Mouse (Mus musculus) MEL (cell line): Measurements from ENCODE around the gene Golga4.

Source experiments
- CTCF ChIP-seq, 3 experiments: IDR thresholded peaks in 2 of 3; conservative IDR thresholded peaks in 1 of 3; 2 replicates each; pipeline ENCODE4 v1.5.1; 2011 to 2012; ENCODE audit warnings: low read length in 3 of 3, low read depth in 2 of 3, mild to moderate bottlenecking in 2 of 3, improper control_type of control experiment in 1 of 3, inconsistent platforms in 1 of 3, mixed read lengths in 1 of 3, moderate library complexity in 1 of 3; ENCODE audit not compliant: control insufficient read depth in 1 of 3, insufficient read depth in 1 of 3, poor library complexity in 1 of 3, severe bottlenecking in 1 of 3
- EP300 ChIP-seq, 2 experiments: IDR thresholded peaks; 2 replicates each; pipeline ENCODE4 v1.6.1; 2011; ENCODE audit warnings: improper control_type of control experiment in 2 of 2, low read length in 2 of 2, low read depth in 1 of 2, mild to moderate bottlenecking in 1 of 2
- GABPA ChIP-seq: IDR thresholded peaks from 2 replicates; pipeline ENCODE4 v1.6.1; 2012; ENCODE audit warnings: low read depth, mild to moderate bottlenecking, inconsistent platforms, low read length, improper control_type of control experiment, moderate library complexity
- GATA1 ChIP-seq: IDR thresholded peaks from 2 replicates; pipeline ENCODE4 v1.6.1; 2011; ENCODE audit warnings: low read depth, low read length, improper control_type of control experiment
- POLR2A ChIP-seq, 2 experiments: IDR thresholded peaks; 2 replicates each; pipeline ENCODE4 v1.6.1; 2011 to 2012; ENCODE audit warnings: low read length in 2 of 2, mild to moderate bottlenecking in 2 of 2, control low read depth in 1 of 2, improper control_type of control experiment in 1 of 2, low read depth in 1 of 2, moderate library complexity in 1 of 2; ENCODE audit not compliant: control insufficient read depth in 1 of 2, insufficient read depth in 1 of 2, poor library complexity in 1 of 2
- RCOR1 ChIP-seq: IDR thresholded peaks from 2 replicates; pipeline ENCODE4 v1.6.1; 2012; ENCODE audit warnings: low read depth, mild to moderate bottlenecking, inconsistent platforms, low read length, improper control_type of control experiment
- ZKSCAN1 ChIP-seq: IDR thresholded peaks from 2 replicates; pipeline ENCODE4 v1.6.1; 2012; ENCODE audit warnings: low read depth, mild to moderate bottlenecking, inconsistent platforms, low read length, improper control_type of control experiment, moderate library complexity
- ZMIZ1 ChIP-seq: IDR thresholded peaks from 2 replicates; pipeline ENCODE4 v1.6.1; 2012; ENCODE audit warnings: low read depth, mild to moderate bottlenecking, inconsistent platforms, low read length, improper control_type of control experiment, moderate library complexity
- ZNF384 ChIP-seq: IDR thresholded peaks from 2 replicates; pipeline ENCODE4 v1.6.1; 2012; ENCODE audit warnings: low read depth, mild to moderate bottlenecking, inconsistent platforms, low read length, improper control_type of control experiment

DNA sequence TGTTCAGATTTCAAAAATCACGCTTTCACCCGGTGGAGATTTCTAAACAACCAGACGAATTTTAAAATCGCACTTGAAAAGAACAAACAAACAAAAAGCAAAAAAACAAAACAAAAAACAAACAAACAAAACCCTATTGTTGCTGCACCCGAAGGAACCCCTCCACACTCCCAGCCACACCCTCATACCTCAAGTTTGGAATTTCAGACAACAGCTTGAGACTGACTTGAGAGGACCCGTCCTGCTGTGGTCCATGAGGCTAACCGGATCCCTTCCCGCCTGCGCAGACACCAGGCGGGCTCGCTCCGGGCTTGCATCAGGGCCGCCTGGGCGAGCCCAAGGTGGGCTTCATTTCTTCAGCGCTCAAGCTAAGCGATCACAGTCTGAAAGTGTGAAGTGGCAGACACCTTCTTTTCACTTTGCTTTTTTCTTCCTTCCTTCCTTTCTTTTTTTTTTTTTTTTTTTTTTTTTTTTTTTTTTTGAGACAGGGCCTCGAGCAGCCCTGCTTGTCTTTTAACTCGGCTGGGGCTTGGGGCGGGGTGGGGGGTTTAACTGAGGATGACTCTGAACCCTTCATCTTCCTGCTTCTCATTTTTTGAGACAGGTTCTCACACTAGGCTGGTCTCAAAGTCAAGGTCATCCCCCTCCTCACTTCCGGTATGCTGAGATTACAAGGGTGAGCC, 17.0 kb upstream of the Golga4 start:
- no peak for TF ChIP-seq CTCF (IDR thresholded peaks at IDR 0.05 in 2 of 3, conservative IDR thresholded peaks at IDR 0.05 in 1 of 3; ENCODE audit: control insufficient read depth in 1 of 3, insufficient read depth in 1 of 3, low read depth in 2 of 3, low read length in 3 of 3, poor library complexity in 1 of 3, severe bottlenecking in 1 of 3)
- TF ChIP-seq EP300 (IDR thresholded peaks at IDR 0.05; ENCODE audit: low read depth in 1 of 2, low read length in 2 of 2) = no peak
- TF ChIP-seq POLR2A (IDR thresholded peaks at IDR 0.05; ENCODE audit: control insufficient read depth in 1 of 2, insufficient read depth in 1 of 2, low read depth in 1 of 2, low read length in 2 of 2, poor library complexity in 1 of 2) = no peak
- no peak for TF ChIP-seq ZKSCAN1
- TF ChIP-seq ZMIZ1 = no peak
- TF ChIP-seq GATA1 = no peak
- TF ChIP-seq GABPA = no peak
- peak; percentile 55; the same call in 1 of the 2 replicates for TF ChIP-seq ZNF384
- TF ChIP-seq RCOR1 = no peak
